Mouse (Mus musculus): ENCODE results near the gene Tspyl4.
"Not testable (repeated sequence)": the region's sequence is repeated elsewhere in the genome, so short reads cannot be mapped to it uniquely, and the experiment has no call there.

Tspyl4 gene

GRCm38 (mm10) chr10:34297299-34297979 is at the start of gene Tspyl4:
Gene Tspyl4 (plus strand): TSS chr10:34297442.
- peak; percentile 93 for DNase-seq (ENCODE audit: low read depth, low spot score)

GRCm38 (mm10) chr10:34247757-34248156 is 49.5 kb upstream of the Tspyl4 start:
- DNase-seq (ENCODE audit: low read depth, low spot score), result no peak

- DNase-seq (ENCODE audit: low read depth, low spot score), result no peak
Observed at GRCm38 (mm10) chr10:34249594-34249993, 47.6 kb upstream of the Tspyl4 start.

DNA sequence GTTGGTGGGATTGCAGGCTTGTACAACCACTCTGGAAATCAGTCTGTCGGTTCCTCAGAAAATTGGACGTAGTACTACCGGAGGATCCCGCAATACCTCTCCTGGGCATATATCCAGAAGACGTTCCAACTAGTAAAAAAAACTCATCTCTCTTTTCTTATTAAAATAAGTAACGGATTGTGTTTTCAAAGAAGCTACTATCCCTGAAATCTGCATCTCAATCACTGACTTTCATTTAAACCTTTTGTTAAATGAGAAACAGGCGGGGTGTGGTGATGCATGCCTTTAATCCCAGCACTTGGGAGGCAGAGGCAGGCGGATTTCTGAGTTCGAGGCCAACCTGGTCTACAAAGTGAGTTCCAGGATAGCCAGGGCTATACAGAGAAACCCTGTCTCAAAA is 44.4 kb upstream of the Tspyl4 start:
- not testable (repeated sequence) for DNase-seq (ENCODE audit: low read depth, low spot score)

GRCm38 (mm10) chr10:34265106-34265505 is 32.1 kb upstream of the Tspyl4 start:
- no peak for DNase-seq (ENCODE audit: low read depth, low spot score)

- no peak for DNase-seq (ENCODE audit: low read depth, low spot score)
Observed at GRCm38 (mm10) chr10:34267312-34268070, 29.8 kb upstream of the Tspyl4 start.

GRCm38 (mm10) chr10:34271681-34272080 is 25.6 kb upstream of the Tspyl4 start:
- DNase-seq (ENCODE audit: low read depth, low spot score), result no peak

DNA sequence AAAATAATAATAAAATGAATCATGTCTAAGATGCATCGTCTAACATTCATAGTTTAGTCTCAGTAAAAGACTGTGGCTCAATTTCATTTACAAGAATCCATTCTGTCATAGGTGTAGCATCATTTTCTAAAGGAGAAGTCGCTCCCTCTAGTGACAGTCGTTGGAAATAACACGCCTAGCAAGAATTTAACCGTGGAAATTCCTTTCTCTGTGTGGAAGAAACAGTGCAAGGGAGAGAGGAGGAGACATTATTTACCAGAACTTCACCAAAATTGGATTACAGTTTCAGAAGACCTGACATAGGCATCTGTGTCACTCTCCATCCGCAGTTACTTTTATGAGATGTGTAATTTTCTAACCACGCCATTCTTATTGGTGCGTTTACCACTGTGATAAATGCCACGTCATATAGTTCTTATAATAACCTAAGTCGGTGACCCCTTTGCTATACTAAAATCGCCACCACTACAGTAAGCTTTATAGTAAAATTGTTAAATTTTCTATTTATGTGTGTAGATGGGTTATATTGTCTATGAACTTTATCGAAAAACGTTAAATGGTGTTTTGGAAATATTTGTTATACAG is 16.6 kb upstream of the Tspyl4 start:
- no peak for DNase-seq (ENCODE audit: low read depth, low spot score)

DNA sequence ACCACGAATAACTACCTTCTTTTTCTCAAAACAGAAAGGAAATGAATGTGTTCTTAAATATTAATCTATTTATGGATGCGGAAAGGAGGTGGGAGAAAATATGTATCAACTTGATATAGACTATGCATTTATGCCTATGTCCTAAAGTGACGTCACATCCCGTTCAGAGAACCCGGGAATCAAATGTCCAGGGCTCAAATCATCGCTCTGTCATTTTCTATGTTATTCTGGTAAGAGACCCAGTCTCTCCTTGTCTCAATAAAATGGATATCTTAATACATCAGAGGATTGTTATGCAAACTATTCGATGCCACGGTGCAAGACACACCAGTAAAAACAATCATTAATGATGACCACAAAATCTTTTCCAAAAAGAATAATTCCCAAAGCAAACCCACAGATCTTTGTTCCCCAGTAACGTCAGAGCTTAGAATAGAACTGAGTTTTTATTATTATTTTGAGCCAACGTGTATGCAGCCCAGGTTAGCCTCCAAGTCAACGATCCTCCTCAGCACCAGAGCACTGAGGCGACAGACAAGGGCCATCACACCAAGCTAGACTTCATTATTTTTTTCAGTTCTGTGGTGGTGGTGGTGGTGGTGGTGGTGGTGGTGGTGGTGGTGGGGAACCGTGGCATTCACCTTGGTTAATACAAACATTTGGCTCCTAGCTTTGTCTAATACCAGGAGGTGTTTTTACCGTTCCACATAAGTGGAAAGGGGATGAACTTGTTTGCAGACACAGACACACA is 15.9 kb upstream of the Tspyl4 start:
- DNase-seq (ENCODE audit: low read depth, low spot score), result no peak

- peak; percentile 93 for DNase-seq (ENCODE audit: low read depth, low spot score)
Observed at GRCm38 (mm10) chr10:34281962-34282388, 15.3 kb upstream of the Tspyl4 start, which contains the start of gene Tspyl1. Gene Tspyl1 (plus strand): TSS chr10:34282190.

DNA sequence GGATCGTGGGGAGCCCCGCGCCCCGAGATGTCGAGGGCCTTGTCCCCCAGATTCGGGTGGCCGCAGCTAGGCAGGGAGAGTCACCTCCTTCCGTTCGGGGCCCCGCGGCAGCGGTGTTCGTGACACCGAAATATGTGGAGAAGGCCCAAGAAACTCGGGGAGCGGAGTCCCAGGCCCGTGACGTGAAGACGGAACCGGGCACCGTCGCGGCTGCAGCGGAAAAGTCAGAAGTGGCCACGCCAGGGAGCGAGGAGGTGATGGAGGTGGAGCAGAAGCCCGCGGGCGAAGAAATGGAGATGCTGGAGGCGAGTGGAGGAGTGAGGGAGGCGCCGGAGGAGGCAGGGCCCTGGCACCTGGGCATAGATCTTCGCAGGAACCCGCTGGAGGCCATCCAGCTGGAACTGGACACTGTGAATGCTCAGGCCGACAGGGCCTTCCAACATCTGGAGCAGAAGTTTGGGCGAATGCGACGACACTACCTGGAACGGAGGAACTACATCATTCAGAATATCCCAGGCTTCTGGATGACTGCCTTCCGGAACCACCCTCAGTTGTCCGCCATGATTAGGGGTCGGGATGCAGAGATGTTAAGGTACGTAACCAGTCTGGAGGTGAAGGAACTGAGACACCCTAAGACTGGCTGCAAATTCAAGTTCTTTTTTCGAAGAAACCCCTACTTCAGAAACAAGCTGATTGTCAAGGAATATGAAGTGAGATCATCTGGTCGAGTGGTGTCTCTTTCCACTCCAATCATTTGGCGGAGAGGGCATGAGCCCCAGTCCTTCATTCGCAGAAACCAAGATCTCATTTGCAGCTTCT is 14.6 kb upstream of the Tspyl4 start:
- no peak for DNase-seq (ENCODE audit: low read depth, low spot score)

GRCm38 (mm10) chr10:34296911-34297298 is 337 bp upstream of the Tspyl4 start:
- no peak for DNase-seq (ENCODE audit: low read depth, low spot score)

- DNase-seq (ENCODE audit: low read depth, low spot score), result no peak
Observed at GRCm38 (mm10) chr10:34297980-34298753, 925 bp downstream of the Tspyl4 start.

GRCm38 (mm10) chr10:34300368-34300767 is 3.1 kb downstream of the Tspyl4 start:
- no peak for DNase-seq (ENCODE audit: low read depth, low spot score)

DNA sequence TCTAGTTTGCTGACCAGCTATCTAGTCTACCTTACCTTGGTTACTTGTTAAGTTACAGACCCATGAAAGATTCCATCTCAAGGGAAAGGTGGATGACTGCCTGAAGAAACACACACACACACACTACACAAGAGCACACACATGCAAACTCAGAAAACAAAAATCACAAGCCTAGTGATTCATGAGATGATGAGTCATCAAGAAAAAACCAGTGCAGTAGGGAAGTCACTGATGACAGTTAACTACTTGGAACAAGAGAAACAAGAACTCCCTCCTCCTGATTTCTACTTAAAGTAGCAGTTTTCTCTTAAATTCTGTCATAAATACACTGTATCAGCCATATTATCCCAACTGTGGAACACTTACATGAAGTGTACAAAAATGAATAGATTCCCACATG is 9.8 kb downstream of the Tspyl4 start:
- DNase-seq (ENCODE audit: low read depth, low spot score), result no peak

- DNase-seq (ENCODE audit: low read depth, low spot score), result no peak
Observed at GRCm38 (mm10) chr10:34309915-34310685, 12.9 kb downstream of the Tspyl4 start.

DNA sequence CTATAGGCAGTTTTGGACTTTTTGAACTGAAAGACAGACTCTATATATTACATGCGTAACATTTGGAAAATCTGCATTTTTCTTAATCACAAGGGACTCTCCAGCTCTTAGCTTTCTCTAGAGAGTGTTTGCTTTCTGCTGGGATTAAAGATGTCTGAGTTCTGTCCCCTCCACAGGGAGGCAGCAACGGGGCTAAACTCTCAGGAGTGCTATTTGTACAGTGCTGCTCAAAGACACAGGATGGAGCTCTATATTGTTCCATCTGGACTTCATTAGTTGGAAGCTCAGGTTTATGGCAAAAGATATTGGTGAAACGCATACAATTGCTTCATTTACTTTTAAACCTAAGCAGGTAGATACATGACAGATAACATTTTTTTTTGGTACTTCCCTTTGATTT is 15.3 kb downstream of the Tspyl4 start:
- DNase-seq (ENCODE audit: low read depth, low spot score), result no peak

GRCm38 (mm10) chr10:34316571-34317216 is 19.5 kb downstream of the Tspyl4 start:
- DNase-seq (ENCODE audit: low read depth, low spot score), result peak; percentile 66

DNA sequence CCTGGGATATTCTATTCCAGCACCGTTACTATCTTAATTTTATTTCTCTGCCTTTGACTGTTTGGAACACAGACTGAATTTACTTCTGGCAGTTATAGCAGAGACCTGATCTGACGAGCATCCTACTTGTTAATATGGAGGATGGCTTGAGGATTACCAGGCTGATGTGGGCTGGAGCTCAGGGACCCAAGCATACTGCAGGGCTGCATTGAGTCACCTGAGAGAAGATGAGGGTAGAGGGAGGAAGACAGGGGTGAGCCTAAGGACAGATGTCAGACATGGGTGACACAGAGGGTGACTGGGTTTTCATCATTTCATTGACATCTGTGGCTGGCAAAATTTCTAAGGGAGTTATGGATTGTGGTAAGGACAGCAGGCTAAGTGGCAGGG is 20.0 kb downstream of the Tspyl4 start:
- no peak for DNase-seq (ENCODE audit: low read depth, low spot score)

Measured in brain, embryonic 18.5 days (tissue).